Mouse (Mus musculus) liver, postnatal 0 days (tissue): ENCODE measurements around the gene Hist1h3f.

Source experiments
- CTCF ChIP-seq: sonication (generic); IDR thresholded peaks from 2 replicates; pipeline ENCODE4 v1.5.1; 2016; ENCODE audit warnings: antibody characterized with exemption, low read depth
- EP300 ChIP-seq: IDR thresholded peaks from 2 replicates; pipeline ENCODE4 v1.6.1; 2016; ENCODE audit warnings: antibody characterized with exemption, low read depth, mild to moderate bottlenecking

DNA sequence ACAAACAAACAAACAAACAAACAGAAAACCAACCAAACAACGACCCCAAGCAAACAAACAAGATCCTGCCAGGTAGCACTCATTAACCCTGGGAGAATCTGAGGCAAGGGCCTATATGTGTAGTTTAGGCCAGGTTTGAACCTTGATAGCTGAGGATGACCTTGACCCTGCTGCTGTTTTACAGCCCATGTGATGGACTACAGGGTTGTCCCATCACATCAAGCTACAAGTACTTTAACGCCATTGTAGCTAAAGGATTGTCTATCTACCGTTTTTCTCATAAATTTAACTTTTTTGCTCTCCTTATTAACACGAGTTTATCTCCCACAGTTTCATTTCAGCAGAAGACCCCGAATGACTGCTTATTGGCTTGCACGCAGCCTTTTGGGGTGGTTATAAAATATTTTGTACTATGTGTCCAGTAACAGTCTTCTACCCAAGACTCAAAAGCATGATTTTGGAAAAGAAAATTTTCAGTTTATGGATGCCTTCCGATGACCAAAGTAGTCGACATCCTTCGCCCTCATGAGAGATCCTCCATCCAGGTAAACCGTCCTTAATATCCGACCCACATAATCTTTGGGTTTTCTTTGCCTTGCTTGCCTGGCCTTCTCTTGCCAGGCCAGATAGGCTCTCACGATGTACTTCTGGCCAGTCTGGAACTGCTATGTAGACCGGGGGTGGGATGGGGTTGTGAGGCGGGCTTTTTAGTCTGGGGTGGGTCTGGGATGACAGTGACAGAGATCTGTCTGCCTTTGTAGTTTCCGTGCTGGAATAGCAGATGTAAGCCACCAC, 27.8 kb upstream of the Hist1h3f start:
- TF ChIP-seq CTCF (no peak), EP300 (no peak)
